Mouse (Mus musculus) testis, adult 2 months (tissue): ENCODE data around the gene Wdpcp.

Source experiments
- CTCF ChIP-seq: fragments of 200-500 bp; IDR thresholded peaks from 2 replicates; pipeline ENCODE4 v1.5.1; 2012; ENCODE audit warnings: low read depth, mild to moderate bottlenecking, inconsistent platforms, low read length, moderate library complexity; ENCODE audit not compliant: control insufficient read depth, insufficient read depth, insufficient replicate concordance
- POLR2A ChIP-seq: fragments of 200-500 bp; IDR thresholded peaks from 2 replicates; pipeline ENCODE4 v1.6.1; 2012; ENCODE audit warnings: low read depth, mild to moderate bottlenecking, inconsistent platforms, low read length, moderate library complexity; ENCODE audit not compliant: control insufficient read depth

DNA sequence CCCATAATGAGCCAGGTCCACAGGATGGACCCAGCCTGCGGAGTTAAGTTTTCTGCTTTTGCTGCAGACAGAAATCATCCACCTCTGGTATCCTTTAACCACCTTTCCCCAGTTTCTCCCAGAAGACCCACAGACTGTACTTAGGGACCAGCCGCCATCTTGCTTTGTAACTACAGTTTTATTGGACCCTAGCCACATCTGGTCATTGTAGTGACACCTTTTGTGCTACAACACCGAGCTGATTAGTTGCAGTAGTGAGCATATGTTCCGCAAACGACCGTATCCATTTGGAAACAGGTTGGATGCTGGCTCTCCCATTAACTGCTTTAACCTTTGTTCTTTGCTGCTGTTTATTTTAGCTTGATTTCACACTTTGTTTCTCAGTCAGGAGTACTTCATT is 292.5 kb downstream of the Wdpcp start:
- TF ChIP-seq CTCF (no peak), POLR2A (no peak)
